Mouse (Mus musculus): ENCODE results near the gene Pltp. TPM values are rescaled to one million over a fixed set of nuclear protein-coding genes. Genes with fewer than 3 reads are reported as not detected.
A peak's percentile ranks its signal among the peaks of the same experiment; 100 is the strongest.

The Pltp gene
- total and polyA plus RNA-seq, 3 experiments: 5.2 to 17.1 TPM; not detected in 1

DNA sequence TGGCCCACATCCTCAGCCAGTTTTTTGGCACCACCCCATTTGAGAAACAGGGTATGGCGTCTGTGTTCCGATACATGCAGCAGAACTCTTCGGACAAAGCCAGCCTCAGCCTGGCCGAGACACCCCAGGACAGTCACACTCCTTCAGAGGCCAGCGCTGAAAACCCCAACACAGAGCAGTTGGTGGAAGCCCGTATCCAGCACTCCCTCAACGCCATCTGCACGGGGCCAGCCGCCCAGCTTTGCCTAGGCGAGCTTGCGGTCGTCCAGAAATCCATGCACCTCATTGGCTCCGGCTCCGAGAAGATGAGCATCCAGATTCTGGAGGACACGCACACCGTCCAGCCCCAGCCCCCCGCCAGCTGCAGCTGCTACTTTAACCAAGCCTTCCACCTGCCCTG is 32.0 kb downstream of the Pltp start:
- no peak overlapping the region for H3K9ac ChIP-seq (ENCODE audit: control insufficient read depth, low read depth, low read length, poor library complexity, severe bottlenecking)
- no peak for DNase-seq (ENCODE audit: low read depth, low spot score)
- no peaks in the 10 kb centered on the region for H3K9me3 ChIP-seq (replicated peaks; ENCODE audit: insufficient read depth, low read length)
- peaks cover 0 to 23% of the 10 kb centered on the region in 2 experiments; a peak in 2 of 4 replicates for H3K36me3 ChIP-seq (ENCODE audit: control insufficient read depth in 1 of 2, insufficient read depth in 2 of 2, low read length in 2 of 2)
- TF ChIP-seq GABPA (IDR thresholded peaks at IDR 0.05; ENCODE audit: low read depth, low read length): no peak
- no peak for TF ChIP-seq EP300 (IDR thresholded peaks at IDR 0.05; ENCODE audit: low read depth in 1 of 2, low read length in 2 of 2)
- TF ChIP-seq USF2 (IDR thresholded peaks at IDR 0.05; ENCODE audit: borderline replicate concordance in 1 of 2, insufficient read depth in 1 of 2, low read depth in 1 of 2, low read length in 2 of 2): no peak
- no peak for TF ChIP-seq ELF1 (IDR thresholded peaks at IDR 0.05; ENCODE audit: low read depth, low read length)
- TF ChIP-seq MEF2A (IDR thresholded peaks at IDR 0.05; ENCODE audit: extremely low read depth, insufficient replicate concordance, low read depth, low read length, poor library complexity, severe bottlenecking): no peak
- no peak for TF ChIP-seq TAL1 (IDR thresholded peaks at IDR 0.05; ENCODE audit: low read length)
- no peak for TF ChIP-seq UBTF (IDR thresholded peaks at IDR 0.05; ENCODE audit: borderline replicate concordance, insufficient read depth, low read depth, low read length)
- no peak for TF ChIP-seq ZKSCAN1 (IDR thresholded peaks at IDR 0.05; ENCODE audit: low read depth, low read length)
- TF ChIP-seq POLR2AphosphoS5 (IDR thresholded peaks at IDR 0.05; ENCODE audit: borderline replicate concordance, low read depth, low read length): no peak
- no peak for TF ChIP-seq ZC3H11A (IDR thresholded peaks at IDR 0.05; ENCODE audit: low read depth, low read length)
- TF ChIP-seq SIN3A (IDR thresholded peaks at IDR 0.05; ENCODE audit: low read length): no peak
- TF ChIP-seq POLR2A (IDR thresholded peaks at IDR 0.05; ENCODE audit: control insufficient read depth in 1 of 2, insufficient read depth in 1 of 2, low read depth in 1 of 2, low read length in 2 of 2, poor library complexity in 1 of 2): no peak
- TF ChIP-seq SMC3 (IDR thresholded peaks at IDR 0.05; ENCODE audit: low read depth, low read length): no peak
- no peak for TF ChIP-seq RAD21 (IDR thresholded peaks at IDR 0.05; ENCODE audit: low read depth, low read length)
- TF ChIP-seq TBP (IDR thresholded peaks at IDR 0.05; ENCODE audit: low read depth, low read length): no peak
- TF ChIP-seq HCFC1 (IDR thresholded peaks at IDR 0.05; ENCODE audit: low read depth, low read length): no peak
- H3K79me2 ChIP-seq (ENCODE audit: control insufficient read depth, insufficient read depth, low read length, poor library complexity): peaks cover 4% of the 10 kb centered on the region
- H3K4me1 ChIP-seq (ENCODE audit: control insufficient read depth in 1 of 2, insufficient read depth in 2 of 2, low read length in 2 of 2): peaks cover 2 to 31% of the 10 kb centered on the region in 2 experiments; a peak in 3 of 4 replicates
- no peak overlapping the region for H3K27ac ChIP-seq (ENCODE audit: control insufficient read depth, low read depth, low read length)
- H3K27me3 ChIP-seq (ENCODE audit: control insufficient read depth in 1 of 2, insufficient read depth in 2 of 2, low read length in 2 of 2): no peaks in the 10 kb centered on the region
- no peak overlapping the region for H3K4me3 ChIP-seq (ENCODE audit: control insufficient read depth in 1 of 2, insufficient read depth in 1 of 2, low read depth in 2 of 2, low read length in 2 of 2)

DNA sequence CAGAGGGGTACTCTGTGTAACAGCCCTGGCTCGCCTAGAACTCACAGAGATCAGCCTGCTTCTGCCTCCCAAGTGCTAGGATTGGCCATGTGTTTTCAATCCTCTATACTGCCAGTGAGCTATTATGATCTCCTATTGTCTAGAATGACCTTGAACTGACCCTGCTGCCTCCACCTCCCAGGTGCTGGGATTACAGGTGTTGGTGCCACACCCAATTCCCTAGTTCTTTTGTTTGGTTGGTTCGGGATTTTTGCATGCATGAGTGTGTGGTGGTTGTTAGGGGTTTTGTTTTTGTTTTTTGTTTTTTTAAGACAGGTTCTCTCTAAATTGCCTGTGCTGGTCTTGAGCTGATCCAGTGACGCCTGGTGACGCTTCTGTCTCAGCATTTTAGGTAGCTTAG is 33.5 kb downstream of the Pltp start:
- no peak for DNase-seq (ENCODE audit: low read depth, low spot score)

More for the DNA sequence above, 33.5 kb downstream of the Pltp start:
- Histone ChIP-seq H3K79me2 (ENCODE audit: control insufficient read depth, insufficient read depth, low read length, poor library complexity) (peaks cover 4% of the 10 kb centered on the region), H3K4me3 (ENCODE audit: control insufficient read depth in 1 of 2, insufficient read depth in 1 of 2, low read depth in 2 of 2, low read length in 2 of 2) (peak overlapping the region in 1 of 2 experiments; percentile 80; a peak in 1 of 4 replicates), H3K36me3 (ENCODE audit: control insufficient read depth in 1 of 2, insufficient read depth in 2 of 2, low read length in 2 of 2) (peaks cover 0 to 23% of the 10 kb centered on the region in 2 experiments; a peak in 2 of 4 replicates), H3K27ac (ENCODE audit: control insufficient read depth, low read depth, low read length) (no peak overlapping the region), H3K9me3 (replicated peaks; ENCODE audit: insufficient read depth, low read length) (no peaks in the 10 kb centered on the region), H3K9ac (ENCODE audit: control insufficient read depth, low read depth, low read length, poor library complexity, severe bottlenecking) (0 out of 2 replicates have a peak overlapping the region, but pooled peaks have one; percentile 73), H3K4me1 (ENCODE audit: control insufficient read depth in 1 of 2, insufficient read depth in 2 of 2, low read length in 2 of 2) (peaks cover 2 to 31% of the 10 kb centered on the region in 2 experiments; a peak in 3 of 4 replicates), H3K27me3 (ENCODE audit: control insufficient read depth in 1 of 2, insufficient read depth in 2 of 2, low read length in 2 of 2) (no peaks in the 10 kb centered on the region)
- TF ChIP-seq CHD2 (IDR thresholded peaks at IDR 0.05; ENCODE audit: low read length) (no peak), SMC3 (IDR thresholded peaks at IDR 0.05; ENCODE audit: low read depth, low read length) (no peak), UBTF (IDR thresholded peaks at IDR 0.05; ENCODE audit: borderline replicate concordance, insufficient read depth, low read depth, low read length) (no peak), GATA1 (IDR thresholded peaks at IDR 0.05; ENCODE audit: low read depth, low read length) (no peak), POLR2AphosphoS2 (IDR thresholded peaks at IDR 0.05; ENCODE audit: low read length) (no peak), TAL1 (IDR thresholded peaks at IDR 0.05; ENCODE audit: low read length) (no peak), NRF1 (IDR thresholded peaks at IDR 0.05; ENCODE audit: insufficient read depth, low read depth, low read length, poor library complexity, severe bottlenecking) (no peak), SIN3A (IDR thresholded peaks at IDR 0.05; ENCODE audit: low read length) (no peak), ELF1 (IDR thresholded peaks at IDR 0.05; ENCODE audit: low read depth, low read length) (no peak), ZC3H11A (IDR thresholded peaks at IDR 0.05; ENCODE audit: low read depth, low read length) (no peak)
